Mouse (Mus musculus): ENCODE measurements around the gene N6amt1. TPM values are rescaled to one million over a fixed set of nuclear protein-coding genes. Genes with fewer than 3 reads are reported as not detected.

The N6amt1 gene
- polyA plus RNA-seq (2015; fragmentation: Nextera tagmentation; extraction: Ambion mirVana), result 24.3 and 24.5 TPM in 2 replicates

DNA sequence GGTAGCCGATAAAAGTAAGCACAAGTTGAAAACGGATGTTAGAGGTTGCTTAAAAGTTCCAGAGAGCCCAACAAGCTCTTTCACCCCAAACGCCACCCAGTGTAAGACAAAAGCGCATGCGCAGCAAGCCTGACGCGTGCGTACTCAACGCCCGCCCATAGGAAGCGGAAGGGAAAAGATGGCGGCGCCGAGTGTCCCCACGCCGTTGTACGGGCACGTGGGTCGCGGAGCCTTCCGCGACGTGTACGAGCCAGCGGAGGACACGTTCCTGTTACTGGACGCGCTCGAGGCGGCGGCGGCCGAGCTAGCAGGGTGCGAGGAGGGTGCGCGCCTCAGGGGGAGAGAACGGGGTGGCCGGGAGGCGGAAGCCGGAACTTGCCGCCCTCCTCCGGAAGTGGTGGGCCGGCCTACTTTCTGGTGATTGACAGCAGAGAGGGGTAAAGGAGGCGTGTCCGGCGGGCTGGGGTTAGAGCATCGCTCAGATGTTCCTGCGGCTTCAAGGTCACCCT lies at the start of gene N6amt1:
Gene N6amt1 (plus strand): TSS at position 111 of the 509 bp plus-strand sequence.
- peak within 1 kb of the TSS; percentile 89 for H3K4me3 ChIP-seq
- peaks cover 15% of the 10 kb centered on the region for H3K4me1 ChIP-seq (replicated peaks)
- peaks cover 11% of the 10 kb centered on the region for H3K36me3 ChIP-seq
- peak within 1 kb of the TSS; percentile 85 for H3K9ac ChIP-seq
- peak within 1 kb of the TSS; percentile 97 for H3K27ac ChIP-seq
- peak within 1 kb of the TSS; percentile 59 for H3K4me2 ChIP-seq
- peak; percentile 97 for ATAC-seq (replicated peaks; ENCODE audit: insufficient number of reproducible peaks, insufficient read depth, low FRiP score, low read depth)
- no peaks in the 10 kb centered on the region for H3K27me3 ChIP-seq
- H3K9me3 ChIP-seq (replicated peaks), result no peaks in the 10 kb centered on the region
- WGBS, result under 1% methylated on average over 48 of the region's 48 CpGs

DNA sequence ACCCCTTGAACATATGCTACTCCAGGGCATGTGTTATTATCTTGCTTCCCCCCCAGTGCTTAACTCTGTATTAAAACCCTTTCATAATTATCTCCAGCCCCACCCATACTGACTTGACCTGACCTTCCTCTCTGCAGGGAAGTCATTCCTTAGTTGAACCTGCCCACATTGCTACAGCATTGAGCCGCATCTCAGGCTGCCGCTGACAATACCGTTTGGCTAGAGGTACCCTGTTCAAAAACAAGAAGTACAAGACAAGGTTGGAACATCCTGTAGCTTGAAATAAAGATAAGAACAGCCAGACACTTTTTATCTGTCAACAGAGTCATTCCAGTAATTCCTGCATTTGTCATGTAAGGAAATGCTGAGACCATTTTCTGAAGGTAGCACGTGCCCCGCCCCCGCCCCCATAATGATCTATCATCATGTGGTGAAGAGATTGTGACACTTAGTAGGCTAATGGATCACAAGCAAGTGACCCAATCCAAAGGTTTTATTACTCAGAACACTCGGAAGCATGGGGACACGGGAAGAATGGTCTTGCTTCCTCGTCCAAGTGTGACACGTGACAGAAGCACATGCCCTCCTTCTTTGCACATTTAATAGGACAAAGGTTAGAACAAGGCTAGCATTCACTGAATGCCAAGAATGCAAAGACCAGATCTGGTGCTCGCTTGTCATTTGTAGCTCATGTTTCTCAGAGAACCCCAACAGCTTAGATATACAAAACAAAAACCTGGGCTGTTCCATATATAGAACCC lies 48.6 kb upstream of the N6amt1 start:
- ATAC-seq (replicated peaks; ENCODE audit: insufficient number of reproducible peaks, insufficient read depth, low FRiP score, low read depth), result 0 out of 2 replicates have a peak, but pooled peaks have one; percentile 43
- H3K9me3 ChIP-seq (replicated peaks), result no peaks in the 10 kb centered on the region
- no peaks in the 10 kb centered on the region for H3K27me3 ChIP-seq
- no peak overlapping the region for H3K4me2 ChIP-seq
- H3K4me1 ChIP-seq (replicated peaks), result peaks cover 12% of the 10 kb centered on the region
- H3K27ac ChIP-seq, result peak overlapping the region; percentile 92
- WGBS, result 43% methylated on average over 11 of the region's 11 CpGs
- no peaks in the 10 kb centered on the region for H3K36me3 ChIP-seq
- no peak overlapping the region for H3K9ac ChIP-seq
- no peak overlapping the region for H3K4me3 ChIP-seq

DNA sequence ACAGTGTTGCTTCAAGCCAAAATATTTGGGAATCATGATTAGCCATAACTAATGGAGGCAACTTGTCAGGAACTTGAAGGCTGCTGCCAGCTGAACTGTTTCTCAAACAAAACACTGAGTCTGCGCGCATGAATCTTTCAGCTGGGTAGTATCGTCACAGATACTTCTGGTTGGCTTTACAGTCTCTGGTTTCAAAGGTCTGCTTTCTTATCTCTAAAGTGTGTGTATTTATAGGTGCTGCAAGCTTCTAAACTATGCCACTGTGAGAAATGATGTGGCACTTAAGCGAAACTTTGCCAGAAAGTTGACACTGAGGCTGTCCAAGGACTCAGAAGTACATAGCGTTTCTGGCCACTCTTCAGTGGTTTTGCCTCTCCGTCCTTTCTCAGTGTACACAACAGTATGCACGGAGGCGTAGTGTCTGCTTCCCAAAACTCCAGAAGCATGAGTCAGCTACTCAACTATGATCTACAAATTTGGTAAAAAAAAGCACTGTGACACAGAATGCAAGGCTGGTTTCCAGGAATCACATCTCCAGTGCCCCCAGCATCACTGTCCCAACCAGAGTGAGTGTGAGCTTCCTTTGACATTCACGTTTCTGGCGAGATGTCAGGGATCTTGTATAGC lies 46.8 kb upstream of the N6amt1 start:
- Histone ChIP-seq H3K4me1 (replicated peaks) (peaks cover 12% of the 10 kb centered on the region), H3K4me2 (peak overlapping the region; percentile 42), H3K36me3 (no peaks in the 10 kb centered on the region), H3K4me3 (no peak overlapping the region), H3K9ac (no peak overlapping the region), H3K27me3 (no peaks in the 10 kb centered on the region), H3K9me3 (replicated peaks) (no peaks in the 10 kb centered on the region), H3K27ac (peak overlapping the region; percentile 92)
- ATAC-seq (replicated peaks; ENCODE audit: insufficient number of reproducible peaks, insufficient read depth, low FRiP score, low read depth), result peak; percentile 86
- WGBS, result 16% methylated on average over 10 of the region's 10 CpGs

DNA sequence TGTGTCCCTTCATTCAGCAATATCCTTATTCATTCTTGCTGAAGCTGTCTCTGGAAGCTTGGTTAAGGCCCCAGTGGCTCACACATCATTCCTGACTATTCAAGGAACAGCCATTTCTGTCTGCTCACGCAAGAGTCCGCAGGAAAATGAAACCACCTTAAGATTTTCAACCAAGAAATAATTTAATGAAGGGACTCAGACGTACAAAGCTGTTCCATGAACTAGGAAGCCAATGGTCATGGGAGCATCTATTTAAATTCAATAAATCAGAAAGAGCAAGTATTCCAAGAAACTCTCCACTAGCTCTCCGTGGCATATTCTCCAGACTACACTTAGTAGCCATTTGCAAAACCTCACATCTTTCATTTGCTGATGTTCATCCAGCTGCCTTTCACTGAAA lies 43.3 kb upstream of the N6amt1 start:
- H3K4me1 ChIP-seq (replicated peaks), result peaks cover 3% of the 10 kb centered on the region; the same call in 1 of the 2 replicates

DNA sequence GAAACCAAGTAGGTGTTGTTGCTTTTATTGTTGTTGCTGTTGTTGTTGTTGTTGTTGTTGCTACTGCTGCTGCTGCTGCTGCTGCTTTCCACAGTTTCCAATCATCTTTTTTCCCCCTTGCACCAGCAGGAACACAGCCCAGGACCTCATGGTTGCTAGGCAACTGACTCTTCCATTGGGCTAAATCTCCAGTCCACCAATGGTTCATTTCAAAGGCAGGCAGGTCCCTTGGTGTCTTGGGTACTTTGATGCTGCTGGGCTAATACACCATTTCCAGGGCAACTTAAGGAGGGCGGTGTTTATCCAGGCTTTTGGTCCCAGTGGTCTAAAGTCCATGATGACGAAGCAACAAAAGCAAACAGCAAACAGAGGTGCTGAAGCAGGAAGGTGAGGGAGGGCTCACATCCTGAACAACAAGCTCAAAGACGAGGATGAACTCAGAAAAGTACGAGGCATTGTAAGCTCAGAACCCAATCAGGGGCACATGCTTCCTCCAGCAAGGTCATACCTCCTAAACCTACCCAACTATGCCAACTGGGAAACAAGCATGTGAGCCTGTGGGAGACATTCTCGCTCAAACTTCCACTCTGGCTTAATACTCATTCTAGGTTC lies 35.7 kb upstream of the N6amt1 start:
- Histone ChIP-seq H3K4me3 (no peak overlapping the region), H3K36me3 (no peaks in the 10 kb centered on the region), H3K4me2 (no peak overlapping the region), H3K27ac (no peak overlapping the region), H3K9me3 (replicated peaks) (no peaks in the 10 kb centered on the region), H3K4me1 (replicated peaks) (no peaks in the 10 kb centered on the region), H3K9ac (no peak overlapping the region), H3K27me3 (no peaks in the 10 kb centered on the region)
- WGBS, result 72% methylated on average over 5 of the region's 5 CpGs
- ATAC-seq (replicated peaks; ENCODE audit: insufficient number of reproducible peaks, insufficient read depth, low FRiP score, low read depth), result no peak

More for the DNA sequence above, 43.3 kb upstream of the N6amt1 start:
- 85% methylated on average over 4 of the region's 4 CpGs for WGBS
- Histone ChIP-seq H3K9me3 (replicated peaks) (no peaks in the 10 kb centered on the region), H3K4me2 (no peak overlapping the region), H3K36me3 (no peaks in the 10 kb centered on the region), H3K27ac (no peak overlapping the region), H3K27me3 (no peaks in the 10 kb centered on the region), H3K4me3 (no peak overlapping the region), H3K9ac (no peak overlapping the region)
- no peak for ATAC-seq (replicated peaks; ENCODE audit: insufficient number of reproducible peaks, insufficient read depth, low FRiP score, low read depth)

DNA sequence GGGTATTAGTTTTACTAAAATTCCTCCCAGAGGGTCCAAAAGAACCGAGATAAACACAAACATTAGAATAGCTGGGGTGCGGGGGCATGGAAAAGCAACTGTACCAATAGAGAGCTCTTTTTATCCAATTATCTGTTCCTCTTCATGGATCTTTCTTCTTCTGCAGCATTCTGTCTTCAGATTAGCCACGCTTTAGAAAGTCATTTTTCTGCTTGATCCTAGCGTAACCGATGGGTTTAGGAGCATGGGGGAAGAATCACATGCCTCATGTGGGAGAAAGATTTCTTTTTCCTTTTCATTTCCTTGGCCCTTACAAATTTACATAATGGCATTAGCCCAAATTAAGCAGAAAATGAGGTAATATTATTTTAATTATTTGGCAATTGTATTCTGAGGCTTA lies 35.0 kb upstream of the N6amt1 start:
- Histone ChIP-seq H3K4me2 (no peak overlapping the region), H3K4me3 (no peak overlapping the region), H3K27ac (no peak overlapping the region)

DNA sequence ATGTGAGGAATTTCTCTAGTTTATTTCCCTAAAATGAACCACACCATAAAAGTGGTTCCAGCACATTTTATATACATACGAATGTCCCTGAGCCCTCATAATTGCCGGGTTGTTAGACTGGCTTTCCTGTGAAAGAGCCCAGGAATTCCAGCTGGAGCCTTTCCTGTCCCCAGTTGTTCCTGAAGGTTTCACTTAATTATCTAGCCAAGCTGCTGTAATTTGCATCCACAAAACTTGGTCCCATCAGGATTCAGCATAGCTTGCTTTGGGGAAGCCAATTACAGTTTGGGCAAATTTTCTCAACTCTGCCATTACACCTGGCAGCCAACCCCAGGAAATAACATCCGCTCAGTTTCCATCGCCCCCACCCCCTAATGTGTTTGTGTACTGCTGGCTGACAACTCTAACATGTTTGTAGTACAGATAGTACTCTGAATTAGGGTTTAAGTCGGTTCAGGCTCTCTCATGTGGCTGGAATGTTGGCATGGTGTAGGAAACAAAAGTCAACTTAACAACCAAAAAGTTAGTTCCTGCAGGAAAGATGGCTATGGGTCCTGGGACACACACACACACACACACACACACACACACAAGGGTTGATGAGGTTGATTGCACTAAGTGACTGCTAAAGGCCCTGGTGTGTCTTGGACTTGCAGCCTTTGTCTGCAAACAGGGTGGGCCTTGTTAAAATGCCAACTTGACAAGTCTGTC lies 34.3 kb upstream of the N6amt1 start:
- ATAC-seq (replicated peaks; ENCODE audit: insufficient number of reproducible peaks, insufficient read depth, low FRiP score, low read depth), result no peak
- H3K9ac ChIP-seq, result no peak overlapping the region
- H3K4me1 ChIP-seq (replicated peaks), result no peaks in the 10 kb centered on the region; the same call in 1 of the 2 replicates
- no peaks in the 10 kb centered on the region for H3K27me3 ChIP-seq
- H3K9me3 ChIP-seq (replicated peaks), result no peaks in the 10 kb centered on the region
- 61% methylated on average over 5 of the region's 5 CpGs for WGBS
- no peaks in the 10 kb centered on the region for H3K36me3 ChIP-seq
- no peak overlapping the region for H3K4me2 ChIP-seq
- no peak overlapping the region for H3K27ac ChIP-seq
- H3K4me3 ChIP-seq, result no peak overlapping the region

More for the DNA sequence above, 35.0 kb upstream of the N6amt1 start:
- 84% methylated on average over 5 of the region's 5 CpGs for WGBS
- Histone ChIP-seq H3K36me3 (no peaks in the 10 kb centered on the region), H3K4me1 (replicated peaks) (no peaks in the 10 kb centered on the region), H3K9ac (no peak overlapping the region), H3K9me3 (replicated peaks) (no peaks in the 10 kb centered on the region), H3K27me3 (no peaks in the 10 kb centered on the region)
- ATAC-seq (replicated peaks; ENCODE audit: insufficient number of reproducible peaks, insufficient read depth, low FRiP score, low read depth), result no peak

DNA sequence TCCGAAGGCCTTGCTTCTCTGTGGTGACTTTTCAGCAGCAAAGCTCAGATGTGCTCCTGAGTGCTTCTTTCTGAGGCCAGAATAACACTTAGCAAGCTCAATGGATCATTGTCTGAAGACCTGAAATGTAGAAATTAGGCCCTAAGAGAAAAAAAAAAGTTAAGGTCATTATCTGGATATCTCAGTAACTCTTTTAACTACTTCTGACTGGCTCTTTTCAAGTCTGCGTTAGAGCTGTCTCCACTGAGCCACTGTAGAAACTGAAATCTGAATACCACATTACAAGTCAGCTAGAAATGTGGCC lies 33.8 kb upstream of the N6amt1 start:
- H3K4me3 ChIP-seq, result no peak overlapping the region
- ATAC-seq (replicated peaks; ENCODE audit: insufficient number of reproducible peaks, insufficient read depth, low FRiP score, low read depth), result no peak
- no peaks in the 10 kb centered on the region for H3K27me3 ChIP-seq
- no peaks in the 10 kb centered on the region; the same call in 1 of the 2 replicates for H3K4me1 ChIP-seq (replicated peaks)
- H3K27ac ChIP-seq, result no peak overlapping the region
- 62% methylated on average over 2 of the region's 2 CpGs for WGBS
- no peak overlapping the region for H3K4me2 ChIP-seq
- no peaks in the 10 kb centered on the region for H3K36me3 ChIP-seq
- no peaks in the 10 kb centered on the region for H3K9me3 ChIP-seq (replicated peaks)
- H3K9ac ChIP-seq, result no peak overlapping the region

DNA sequence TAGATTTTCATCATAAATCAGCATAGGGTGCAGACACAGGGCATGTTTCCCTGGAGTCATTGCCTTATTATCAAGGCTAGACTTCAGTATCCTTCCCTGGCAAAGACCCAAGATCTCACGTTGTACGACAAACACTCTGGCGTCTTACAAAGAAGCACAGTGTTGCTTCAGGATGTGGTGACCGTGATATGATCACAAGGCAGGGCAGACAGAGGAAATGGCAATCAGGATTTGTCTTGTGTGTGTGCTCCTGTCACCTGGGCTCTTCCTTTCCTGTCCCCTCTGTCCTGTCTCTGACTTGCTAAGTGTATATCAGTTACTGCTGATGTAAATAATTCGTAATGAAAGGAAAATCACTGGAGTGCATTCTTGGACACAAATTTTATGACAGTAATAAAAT lies 29.4 kb upstream of the N6amt1 start:
- Histone ChIP-seq H3K9me3 (replicated peaks) (no peaks in the 10 kb centered on the region), H3K9ac (no peak overlapping the region), H3K36me3 (no peaks in the 10 kb centered on the region), H3K27me3 (no peaks in the 10 kb centered on the region), H3K4me3 (no peak overlapping the region), H3K4me1 (replicated peaks) (no peaks in the 10 kb centered on the region; the same call in 1 of the 2 replicates), H3K27ac (no peak overlapping the region), H3K4me2 (no peak overlapping the region)
- no peak for ATAC-seq (replicated peaks; ENCODE audit: insufficient number of reproducible peaks, insufficient read depth, low FRiP score, low read depth)
- WGBS, result 19% methylated on average over 5 of the region's 5 CpGs

DNA sequence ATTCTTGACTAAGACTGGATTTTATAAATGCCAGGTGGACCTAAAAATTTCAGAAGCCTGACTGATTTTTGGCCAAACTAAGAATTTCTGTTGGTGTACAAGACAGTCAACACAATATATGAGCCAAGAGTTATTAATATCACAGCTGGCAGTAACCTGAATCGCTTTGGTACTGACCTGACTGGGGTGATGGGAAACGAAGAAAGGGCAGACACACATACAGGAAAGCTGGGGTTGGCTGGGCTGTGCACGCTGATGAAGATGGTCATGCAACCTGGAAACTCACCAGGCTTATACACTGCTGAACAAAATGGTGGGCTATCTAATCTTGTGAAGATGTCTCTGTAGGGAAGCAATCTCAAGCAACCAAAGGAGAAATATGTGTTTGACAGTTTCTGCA lies 24.0 kb upstream of the N6amt1 start:
- 85% methylated on average over 3 of the region's 3 CpGs for WGBS
- H3K4me3 ChIP-seq, result no peak overlapping the region
- no peaks in the 10 kb centered on the region for H3K36me3 ChIP-seq
- no peak overlapping the region for H3K9ac ChIP-seq
- H3K9me3 ChIP-seq (replicated peaks), result no peaks in the 10 kb centered on the region
- H3K27me3 ChIP-seq, result no peaks in the 10 kb centered on the region
- ATAC-seq (replicated peaks; ENCODE audit: insufficient number of reproducible peaks, insufficient read depth, low FRiP score, low read depth), result no peak
- no peaks in the 10 kb centered on the region for H3K4me1 ChIP-seq (replicated peaks)
- H3K27ac ChIP-seq, result no peak overlapping the region
- no peak overlapping the region for H3K4me2 ChIP-seq

DNA sequence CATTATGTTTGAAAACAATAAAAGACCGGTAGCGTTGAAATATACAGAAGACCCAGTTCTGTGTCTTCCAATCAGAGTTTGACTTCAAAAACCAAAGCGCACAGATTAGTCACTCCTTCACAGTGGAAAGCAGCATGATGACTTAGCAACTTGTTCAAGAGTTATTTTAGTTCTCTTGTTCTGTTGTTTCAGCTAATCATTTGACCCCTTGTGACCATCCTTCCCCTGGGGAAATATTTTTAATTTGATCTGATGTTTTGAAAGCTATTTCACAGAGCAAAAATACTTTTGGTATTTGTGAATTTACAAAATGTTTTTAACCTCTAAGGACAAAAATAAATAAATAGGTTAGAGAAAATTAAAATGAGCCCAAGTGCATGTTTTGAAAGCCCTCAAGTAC lies 19.2 kb upstream of the N6amt1 start:
- no peak overlapping the region for H3K9ac ChIP-seq
- no peak for ATAC-seq (replicated peaks; ENCODE audit: insufficient number of reproducible peaks, insufficient read depth, low FRiP score, low read depth)
- H3K36me3 ChIP-seq, result no peaks in the 10 kb centered on the region
- no peak overlapping the region for H3K27ac ChIP-seq
- no peak overlapping the region for H3K4me2 ChIP-seq
- H3K4me1 ChIP-seq (replicated peaks), result no peaks in the 10 kb centered on the region
- no peak overlapping the region for H3K4me3 ChIP-seq
- H3K9me3 ChIP-seq (replicated peaks), result no peaks in the 10 kb centered on the region
- no peaks in the 10 kb centered on the region for H3K27me3 ChIP-seq
- 82% methylated on average over 3 of the region's 3 CpGs for WGBS

Data from heart, embryonic 15.5 days (tissue).